Mouse (Mus musculus) urinary bladder, postnatal 25 days (tissue): Measurements from ENCODE around the gene Gm12258.
"Not testable (repeated sequence)": the region's sequence is repeated elsewhere in the genome, so short reads cannot be mapped to it uniquely, and the experiment has no call there.

Experiments used
- DNase-seq: peaks from one replicate; pipeline ENCODE4 v3.0.0; 2022; ENCODE audit warnings: low spot score

Gm12258 gene

DNA sequence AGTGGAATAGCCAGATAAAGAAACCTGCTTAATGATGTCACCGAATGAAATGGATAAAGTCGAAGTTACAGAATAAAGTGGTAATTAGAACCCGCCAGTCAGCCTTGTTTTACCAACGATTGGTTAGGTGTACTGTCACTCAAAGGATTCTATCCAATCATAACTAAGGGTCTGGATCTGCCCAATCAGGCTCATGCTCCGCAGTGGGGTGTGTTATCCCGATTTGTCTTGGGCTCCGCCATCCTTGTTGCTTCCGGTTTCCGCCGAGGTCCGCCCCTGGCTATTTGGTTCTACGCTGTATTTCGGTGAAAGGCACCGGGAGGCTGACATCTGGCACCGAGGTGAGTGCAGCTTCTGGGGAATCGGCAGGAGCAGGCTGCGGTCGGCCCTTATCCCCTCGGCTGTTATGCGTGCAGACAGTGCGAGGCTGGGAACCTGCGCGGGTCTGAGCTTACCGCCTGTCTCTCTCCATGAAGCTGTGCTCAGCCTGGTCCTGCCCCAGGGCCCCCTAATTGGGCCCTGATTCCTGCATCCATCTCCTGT is at the start of gene Gm12258:
TSS of gene Gm12258 (plus strand) at position 240 of the 543 bp plus-strand sequence.
- DNase-seq: peak; percentile 76

GRCm38 (mm10) chr11:58799747-58800146 is 47.2 kb upstream of the Gm12258 start:
- DNase-seq: no peak

DNA sequence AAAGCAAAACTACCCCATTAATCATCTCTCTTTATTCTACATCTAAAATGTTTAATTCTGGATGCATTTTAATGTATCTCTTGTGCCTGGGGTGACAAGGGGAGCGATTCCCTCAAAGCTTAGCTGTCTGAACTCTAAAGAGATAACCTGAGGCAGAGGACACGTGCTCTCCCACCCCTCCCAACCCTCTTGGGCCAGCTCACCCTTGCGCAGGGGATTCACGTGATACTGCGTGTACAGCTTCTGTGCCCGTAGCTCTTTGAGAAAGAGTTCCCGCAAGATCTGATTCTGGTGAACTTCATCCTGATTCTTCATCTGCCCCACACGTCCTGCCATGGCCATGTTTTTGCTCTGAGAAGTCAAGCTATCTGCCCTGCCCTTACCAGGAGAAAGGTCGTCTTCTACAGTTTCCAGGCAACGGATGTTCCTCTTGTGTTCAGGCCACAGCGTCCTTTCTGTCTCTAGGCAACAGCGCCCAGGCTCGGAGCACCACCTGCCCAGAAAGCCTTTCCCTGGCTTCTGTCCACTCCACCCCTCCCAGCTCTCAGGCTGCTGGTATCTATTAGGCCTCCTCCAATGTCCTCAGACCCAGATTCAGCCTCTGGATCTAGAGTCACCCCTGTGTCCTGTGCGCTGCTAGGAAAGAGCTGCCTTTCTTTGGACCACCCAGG is 45.3 kb upstream of the Gm12258 start, which contains the start of gene Fam183b:
TSS of gene Fam183b (minus strand) at position 403 of the 671 bp plus-strand sequence.
- DNase-seq: no peak

GRCm38 (mm10) chr11:58803871-58804270 is 43.1 kb upstream of the Gm12258 start:
- DNase-seq: no peak

DNA sequence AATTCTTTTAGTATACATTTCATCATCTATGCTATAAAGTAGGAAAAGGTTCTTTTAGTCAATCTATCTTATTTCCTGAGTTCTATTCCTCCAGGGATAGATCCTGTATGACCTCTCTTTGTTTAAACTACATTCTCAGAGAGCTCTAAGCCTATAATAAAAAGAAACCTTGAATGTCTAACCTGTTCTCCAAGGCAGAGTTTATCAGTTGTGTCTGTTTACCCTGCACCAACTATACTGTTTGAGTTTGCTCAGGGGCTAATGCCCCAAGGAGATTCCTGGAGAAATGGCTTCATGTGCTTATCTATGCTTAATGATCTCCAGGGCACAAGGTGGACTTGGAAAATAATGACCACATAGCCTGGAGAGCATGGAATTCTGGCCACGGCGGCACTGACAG is 42.6 kb upstream of the Gm12258 start:
- no peak for DNase-seq

DNA sequence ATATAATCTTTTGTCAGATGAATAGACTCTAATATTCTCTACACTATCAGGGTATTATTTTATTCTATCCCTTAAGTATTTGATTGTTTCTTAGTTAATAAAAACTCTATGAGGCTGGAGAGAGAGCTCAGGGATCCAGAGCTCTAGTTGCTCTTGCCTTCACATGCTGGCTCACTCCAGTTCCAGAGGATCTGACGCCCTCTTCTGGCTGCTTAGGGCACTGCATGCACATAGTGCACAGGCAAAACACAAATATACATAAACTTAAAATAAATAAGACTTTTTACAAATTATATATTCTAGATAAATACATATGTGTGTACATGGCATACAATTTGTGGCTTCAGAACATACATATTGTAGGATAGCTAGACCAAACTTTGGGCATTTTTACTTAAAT is 35.0 kb upstream of the Gm12258 start:
- no peak for DNase-seq

DNA sequence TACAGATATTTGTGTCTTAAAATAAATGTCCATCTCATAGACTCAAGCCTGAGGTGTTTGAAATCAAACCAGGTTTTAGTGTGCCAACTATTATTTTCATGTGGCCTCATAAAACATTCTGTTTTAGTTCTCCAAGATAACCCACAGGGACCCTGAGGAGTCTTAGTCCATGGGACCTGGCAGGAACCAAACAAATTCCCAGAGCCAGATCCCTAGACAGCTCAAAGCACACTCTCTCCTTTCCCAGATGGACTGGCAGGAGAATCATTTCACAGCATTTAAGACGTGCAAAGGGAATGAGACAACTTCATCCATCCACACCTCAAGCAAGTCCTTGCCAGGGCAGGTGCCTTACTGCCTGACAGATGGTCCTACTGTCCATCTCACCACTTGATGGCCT is 32.3 kb upstream of the Gm12258 start, which contains the start of gene Olfr313:
TSS of gene Olfr313 (plus strand) at position 301 of the 400 bp plus-strand sequence.
- DNase-seq: not testable (repeated sequence)

DNA sequence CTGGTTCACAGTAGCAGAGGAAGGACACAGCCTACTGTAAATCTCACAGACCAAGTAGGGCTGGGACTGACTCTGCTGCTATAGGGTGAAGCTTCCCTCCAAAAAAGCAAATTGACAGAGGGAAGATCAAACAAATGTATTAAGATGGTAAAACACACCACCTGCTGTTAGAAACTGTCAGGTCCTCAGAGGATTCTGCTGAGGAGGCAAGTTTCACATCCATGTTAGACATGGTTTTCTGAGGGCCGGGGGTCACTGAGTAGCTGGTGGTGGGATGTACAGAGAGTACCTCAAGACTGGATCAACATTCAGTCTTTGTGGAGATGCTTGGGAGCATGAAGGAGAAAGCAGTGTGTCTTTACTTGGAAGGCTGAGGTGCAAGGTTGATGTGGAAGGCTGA is 31.3 kb upstream of the Gm12258 start:
- no peak for DNase-seq

DNA sequence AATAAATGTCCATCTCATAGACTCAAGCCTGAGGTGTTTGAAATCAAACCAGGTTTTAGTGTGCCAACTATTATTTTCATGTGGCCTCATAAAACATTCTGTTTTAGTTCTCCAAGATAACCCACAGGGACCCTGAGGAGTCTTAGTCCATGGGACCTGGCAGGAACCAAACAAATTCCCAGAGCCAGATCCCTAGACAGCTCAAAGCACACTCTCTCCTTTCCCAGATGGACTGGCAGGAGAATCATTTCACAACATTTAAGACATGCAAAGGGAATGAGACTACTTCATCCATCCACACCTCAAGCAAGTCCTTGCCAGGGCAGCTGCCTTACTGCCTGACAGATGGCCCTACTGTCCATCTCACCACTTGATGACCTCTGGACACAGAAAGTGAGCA is 18.0 kb upstream of the Gm12258 start, which contains the start of gene Olfr312:
TSS of gene Olfr312 (plus strand) at position 301 of the 400 bp plus-strand sequence.
- DNase-seq: not testable (repeated sequence)

DNA sequence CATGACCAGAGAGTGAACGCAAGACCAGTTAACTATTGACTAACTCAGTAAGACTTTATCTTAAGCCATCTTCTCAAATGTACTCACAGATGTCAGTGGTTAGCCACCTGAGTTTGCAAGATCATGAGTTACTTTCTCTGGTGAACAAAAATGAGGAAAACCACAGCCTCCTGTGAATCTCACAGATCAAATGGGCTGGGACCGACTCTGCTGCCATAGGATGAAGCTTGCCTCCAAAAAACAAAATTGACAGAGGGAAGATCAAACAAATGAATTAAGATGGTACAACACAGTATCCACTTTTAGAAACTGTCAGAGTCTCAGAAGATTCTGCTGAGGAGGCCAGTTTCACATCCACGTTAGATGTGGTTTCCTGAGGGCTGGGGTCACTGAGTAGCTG is 17.2 kb upstream of the Gm12258 start:
- no peak for DNase-seq

- DNase-seq: not testable (repeated sequence)
These were observed 14.4 kb upstream of the Gm12258 start for GRCm38 (mm10) chr11:58832541-58832940.

DNA sequence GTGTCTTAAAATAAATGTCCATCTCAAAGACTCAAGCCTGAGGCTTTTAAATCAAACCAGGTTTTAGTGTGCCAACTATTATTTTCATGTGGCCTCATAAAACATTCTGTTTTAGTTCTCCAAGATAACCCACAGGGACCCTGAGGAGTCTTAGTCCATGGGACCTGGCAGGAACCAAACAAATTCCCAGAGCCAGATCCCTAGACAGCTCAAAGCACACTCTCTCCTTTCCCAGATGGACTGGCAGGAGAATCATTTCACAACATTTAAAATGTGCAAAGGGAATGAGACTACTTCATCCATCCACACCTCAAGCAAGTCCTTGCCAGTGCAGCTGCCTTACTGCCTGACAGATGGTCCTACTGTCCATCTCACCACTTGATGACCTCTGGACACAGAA is 8.0 kb upstream of the Gm12258 start, which contains the start of gene Olfr311:
TSS of gene Olfr311 (plus strand) at position 301 of the 400 bp plus-strand sequence.
- not testable (repeated sequence) for DNase-seq

- no peak for DNase-seq
These were observed 678 bp downstream of the Gm12258 start for GRCm38 (mm10) chr11:58847636-58848035.

GRCm38 (mm10) chr11:58849731-58850130 is 2.8 kb downstream of the Gm12258 start:
- no peak for DNase-seq

DNA sequence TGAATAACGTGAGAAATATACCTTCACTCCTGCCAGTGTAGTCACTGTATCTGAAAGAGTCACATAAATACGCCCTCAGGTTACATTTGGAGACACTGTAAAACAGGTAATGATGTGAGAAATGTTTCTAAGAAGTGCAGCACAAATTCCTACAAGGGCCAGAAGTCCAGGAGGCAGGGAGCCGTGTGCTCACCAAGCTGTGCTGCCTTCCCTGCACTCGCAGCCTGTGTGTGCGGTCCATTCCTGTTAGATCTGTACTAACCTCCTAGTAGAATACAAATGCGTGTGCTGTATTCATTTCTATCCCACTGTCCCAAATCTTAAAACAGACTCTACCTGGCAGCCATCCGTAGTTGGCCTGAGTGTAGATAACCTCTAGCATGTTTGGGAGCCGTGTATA is 13.8 kb downstream of the Gm12258 start:
- DNase-seq: no peak

- peak; percentile 73 for DNase-seq
These were observed 20.3 kb downstream of the Gm12258 start, which contains the start of gene 2810021J22Rik for GRCm38 (mm10) chr11:58867039-58867953. Gene 2810021J22Rik (plus strand): TSS chr11:58867216.

- no peak for DNase-seq
These were observed 21.0 kb downstream of the Gm12258 start for GRCm38 (mm10) chr11:58867954-58868330.

- no peak for DNase-seq
These were observed 24.0 kb downstream of the Gm12258 start for GRCm38 (mm10) chr11:58870961-58871360.

- no peak for DNase-seq
These were observed 36.8 kb downstream of the Gm12258 start for GRCm38 (mm10) chr11:58883756-58884155.

GRCm38 (mm10) chr11:58890511-58890910 is 43.6 kb downstream of the Gm12258 start:
- DNase-seq: no peak

DNA sequence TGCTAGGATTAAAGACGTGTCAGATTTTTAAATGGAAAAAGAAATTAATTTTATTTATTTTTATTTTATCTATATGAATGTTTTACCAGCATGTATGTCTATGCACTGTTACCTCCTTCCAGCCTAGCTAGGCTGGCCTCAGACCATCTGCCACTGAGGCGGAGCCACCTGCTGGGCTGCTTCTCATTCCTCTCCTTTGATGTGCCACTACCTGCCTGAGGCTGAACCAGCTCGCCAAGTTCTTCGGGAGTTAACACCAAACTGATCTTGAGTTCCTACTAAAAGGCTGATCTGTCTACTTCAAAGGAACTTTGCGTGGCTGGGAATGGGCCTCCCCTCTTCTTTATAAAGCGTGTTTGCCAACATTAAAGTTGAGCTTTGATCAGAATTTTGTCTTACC is 47.5 kb downstream of the Gm12258 start:
- peak; percentile 15 for DNase-seq

GRCm38 (mm10) chr11:58897485-58897884 is 50.5 kb downstream of the Gm12258 start:
- DNase-seq: no peak
